Mouse (Mus musculus) ES-E14 (cell line): ENCODE measurements around the gene Plscr5. TPM values are rescaled to one million over a fixed set of nuclear protein-coding genes. Genes with fewer than 3 reads are reported as not detected.

Source experiments
- DNase-seq: peaks from one replicate; pipeline ENCODE4 v3.0.0-alpha.2; 2013; ENCODE audit warnings: low read depth, low spot score
- H3K27ac ChIP-seq: 2 replicates; pipeline ENCODE4 v1.5.1; 2012; ENCODE audit warnings: low read depth, mild to moderate bottlenecking, low read length, moderate library complexity, mixed read lengths; ENCODE audit not compliant: poor library complexity, insufficient read depth, severe bottlenecking
- H3K36me3 ChIP-seq: 2 replicates; pipeline ENCODE4 v1.6.1; 2012; ENCODE audit warnings: mild to moderate bottlenecking, low read length, moderate library complexity, mixed read lengths; ENCODE audit not compliant: control insufficient read depth, poor library complexity, insufficient read depth, severe bottlenecking
- H3K4me1 ChIP-seq, 2 experiments: fragments of 150-350 bp in 1 of 2; sonication (generic) in 1 of 2; 2 replicates each; pipeline ENCODE4 v1.6.1; 2012; ENCODE audit warnings: low read length in 2 of 2, mild to moderate bottlenecking in 1 of 2, mixed read lengths in 1 of 2; ENCODE audit not compliant: control insufficient read depth in 2 of 2, insufficient read depth in 2 of 2, poor library complexity in 1 of 2
- H3K4me3 ChIP-seq, 2 experiments: fragments of 150-350 bp in 1 of 2; sonication (generic) in 1 of 2; 2 replicates each; pipeline ENCODE4 v1.5.1; 2012; ENCODE audit warnings: low read length in 2 of 2, low read depth in 1 of 2, mild to moderate bottlenecking in 1 of 2, mixed read lengths in 1 of 2; ENCODE audit not compliant: insufficient read depth in 1 of 2, poor library complexity in 1 of 2, severe bottlenecking in 1 of 2
- H3K9ac ChIP-seq: 2 replicates; pipeline ENCODE4 v1.6.1; 2012; ENCODE audit warnings: low read depth, mild to moderate bottlenecking, low read length, mixed read lengths; ENCODE audit not compliant: poor library complexity, insufficient read depth, severe bottlenecking
- H3K9me3 ChIP-seq: fragments of 150-350 bp; sonication (generic); 2 replicates; pipeline ENCODE4 v1.6.1; 2012; ENCODE audit warnings: low read depth, mild to moderate bottlenecking, low read length; ENCODE audit not compliant: control insufficient read depth, insufficient read depth
- CHD2 ChIP-seq: IDR thresholded peaks from 2 replicates; pipeline ENCODE4 v1.6.1; 2014; ENCODE audit warnings: mild to moderate bottlenecking, low read depth, low read length, inconsistent platforms
- HCFC1 ChIP-seq: IDR thresholded peaks from 2 replicates; pipeline ENCODE4 v1.6.1; 2012; ENCODE audit warnings: low read length, inconsistent platforms, borderline replicate concordance; ENCODE audit not compliant: insufficient read depth
- MAFK ChIP-seq: IDR thresholded peaks from 2 replicates; pipeline ENCODE4 v1.6.1; 2014; ENCODE audit warnings: mild to moderate bottlenecking, low read depth, low read length, inconsistent platforms; ENCODE audit not compliant: insufficient read depth
- ZC3H11A ChIP-seq: IDR thresholded peaks from 2 replicates; pipeline ENCODE4 v1.6.1; 2012; ENCODE audit warnings: low read depth, mild to moderate bottlenecking, inconsistent platforms, low read length, borderline replicate concordance
- ZNF384 ChIP-seq: IDR thresholded peaks from 2 replicates; pipeline ENCODE4 v1.6.1; 2012; ENCODE audit warnings: low read depth, low read length, inconsistent platforms
- in situ Hi-C, 2 experiments: fragments of 600-800 bp; cut with MboI; formaldehyde crosslinking; loops; one replicate each; pipeline ENCODE4 v1.15.1; 2025; ENCODE audit warnings: low sequenced_read_pairs in 2 of 2, inconsistent platforms in 1 of 2; ENCODE audit not compliant: unreplicated experiment in 2 of 2
- total RNA-seq: library from RNA; depleted of rRNA; stranded (reverse); fragments of 300-350 nt; gene quantifications from 2 replicates; pipeline ENCODE4 v1.2.3, GENCODE M21; 2012

The Plscr5 gene
- total RNA-seq, 1 experiment: not detected

GRCm38 (mm10) chr9:92199564-92199963, 6.8 kb downstream of the Plscr5 start:
- Histone ChIP-seq H3K4me1 (no peaks in the 10 kb centered on the region), H3K4me3 (no peak overlapping the region), H3K27ac (no peak overlapping the region), H3K36me3 (no peaks in the 10 kb centered on the region), H3K9ac (no peak overlapping the region), H3K9me3 (no peaks in the 10 kb centered on the region)
- no peak for DNase-seq
- in situ Hi-C loops: no loop called here
- TF ChIP-seq HCFC1 (no peak), ZNF384 (no peak), MAFK (no peak), CHD2 (no peak), ZC3H11A (no peak)

- no peak overlapping the region for H3K9ac ChIP-seq
- H3K27ac ChIP-seq: no peak overlapping the region
- no peaks in the 10 kb centered on the region for H3K4me1 ChIP-seq
- no peak overlapping the region for H3K4me3 ChIP-seq
- H3K36me3 ChIP-seq: no peaks in the 10 kb centered on the region
- no peak for TF ChIP-seq MAFK
- TF ChIP-seq ZC3H11A: no peak
- no peak for TF ChIP-seq CHD2
- TF ChIP-seq HCFC1: no peak
- no peak for TF ChIP-seq ZNF384
- in situ Hi-C loops: no loop called here
- DNase-seq: no peak
- no peaks in the 10 kb centered on the region for H3K9me3 ChIP-seq
Measured at GRCm38 (mm10) chr9:92204397-92204796, 11.7 kb downstream of the Plscr5 start.

- Histone ChIP-seq H3K9me3 (no peaks in the 10 kb centered on the region), H3K27ac (no peak overlapping the region), H3K4me1 (no peaks in the 10 kb centered on the region), H3K36me3 (no peaks in the 10 kb centered on the region), H3K4me3 (no peak overlapping the region), H3K9ac (no peak overlapping the region)
- TF ChIP-seq CHD2 (no peak), MAFK (no peak), ZNF384 (no peak), HCFC1 (no peak), ZC3H11A (no peak)
- no peak for DNase-seq
- in situ Hi-C loops: no loop called here
Measured at GRCm38 (mm10) chr9:92207307-92207706, 14.6 kb downstream of the Plscr5 start.

GRCm38 (mm10) chr9:92207757-92208156, 15.0 kb downstream of the Plscr5 start:
- TF ChIP-seq ZC3H11A: no peak
- TF ChIP-seq ZNF384: no peak
- TF ChIP-seq MAFK: no peak
- no peak for TF ChIP-seq CHD2
- TF ChIP-seq HCFC1: no peak
- Histone ChIP-seq H3K27ac (no peak overlapping the region), H3K36me3 (no peaks in the 10 kb centered on the region), H3K9ac (no peak overlapping the region), H3K4me1 (no peaks in the 10 kb centered on the region), H3K4me3 (no peak overlapping the region), H3K9me3 (no peaks in the 10 kb centered on the region)
- no peak for DNase-seq
- in situ Hi-C loops: no loop called here

- in situ Hi-C loops: no loop called here
- TF ChIP-seq CHD2 (no peak), HCFC1 (no peak), MAFK (no peak), ZC3H11A (no peak), ZNF384 (no peak)
Measured at GRCm38 (mm10) chr9:92209850-92210249, 17.1 kb downstream of the Plscr5 start.

More at GRCm38 (mm10) chr9:92209850-92210249, 17.1 kb downstream of the Plscr5 start:
- Histone ChIP-seq H3K9me3 (no peaks in the 10 kb centered on the region), H3K9ac (no peak overlapping the region), H3K4me1 (no peaks in the 10 kb centered on the region), H3K27ac (no peak overlapping the region), H3K36me3 (no peaks in the 10 kb centered on the region), H3K4me3 (no peak overlapping the region)
- no peak for DNase-seq
